Mouse (Mus musculus) liver, adult 2 months (tissue): ENCODE measurements around the gene Stau1.

Source experiments
- CTCF ChIP-seq: fragments of 200-500 bp; IDR thresholded peaks from 2 replicates; pipeline ENCODE4 v1.5.1; 2011; ENCODE audit warnings: low read depth, low read length, control low read depth
- POLR2A ChIP-seq: fragments of 200-500 bp; IDR thresholded peaks from 2 replicates; pipeline ENCODE4 v1.6.1; 2011; ENCODE audit warnings: low read length, control low read depth; ENCODE audit not compliant: insufficient read depth; ENCODE audit errors: extremely low read depth

- TF ChIP-seq CTCF (no peak), POLR2A (no peak)
Observed at GRCm38 (mm10) chr2:166899161-166899560, 96.9 kb downstream of the Stau1 start.
